In genomic region chr6:39376775-39377174, GRCm38 (mm10) we compare ENCODE assay signal across 8 mouse cellular contexts. TPM values are rescaled to one million over a fixed set of nuclear protein-coding genes. Genes with fewer than 3 reads are reported as not detected.
DNase-seq lines count a peak whose midpoint lies in the region; ATAC-seq and TF ChIP-seq lines count a peak whose summit lies in the region.

No protein-coding gene starts in this region.

- H3K36me3 ChIP-seq in lung, embryonic 14.5 days (ENCODE audit: insufficient read depth), result no peaks in the 10 kb centered on the region
- peaks cover 5% of the 10 kb centered on the region; the same call in 1 of the 2 replicates for H3K36me3 ChIP-seq in embryonic facial prominence, embryonic 15.5 days
- H3K36me3 ChIP-seq in intestine, postnatal 0 days (ENCODE audit: control insufficient read depth, insufficient read depth), result no peaks in the 10 kb centered on the region
- H3K36me3 ChIP-seq in neural tube, embryonic 14.5 days (ENCODE audit: control insufficient read depth, insufficient read depth, low read length), result no peaks in the 10 kb centered on the region

- H3K4me3 ChIP-seq in lung, embryonic 14.5 days (ENCODE audit: low read depth, low read length), result peak overlapping the region; percentile 88
- H3K4me3 ChIP-seq in embryonic facial prominence, embryonic 15.5 days (replicated peaks), result peak overlapping the region; percentile 91
- H3K4me3 ChIP-seq in intestine, postnatal 0 days (ENCODE audit: low read depth, low read length), result peak overlapping the region; percentile 92
- H3K4me3 ChIP-seq in neural tube, embryonic 14.5 days (ENCODE audit: low read depth, low read length), result peak overlapping the region; percentile 92

- no peak for ATAC-seq in lung, embryonic 14.5 days (ENCODE audit: insufficient read depth)
- no peak for ATAC-seq in embryonic facial prominence, embryonic 15.5 days (ENCODE audit: insufficient number of reproducible peaks, low FRiP score, low TSS enrichment, low read depth)
- ATAC-seq in intestine, postnatal 0 days, result no peak
- ATAC-seq in neural tube, embryonic 14.5 days (ENCODE audit: low read depth), result no peak

- no peak overlapping the region for H3K27ac ChIP-seq in lung, embryonic 14.5 days (ENCODE audit: low read depth)
- peak overlapping the region; percentile 53; the same call in 1 of the 2 replicates for H3K27ac ChIP-seq in embryonic facial prominence, embryonic 15.5 days (replicated peaks)
- H3K27ac ChIP-seq in intestine, postnatal 0 days (ENCODE audit: low read depth, low read length), result no peak overlapping the region; the same call in 1 of the 2 replicates
- no peak overlapping the region for H3K27ac ChIP-seq in neural tube, embryonic 14.5 days (ENCODE audit: low read depth, low read length)

- no peaks in the 10 kb centered on the region for H3K9me3 ChIP-seq in lung, embryonic 14.5 days (ENCODE audit: low read depth, low read length)
- H3K9me3 ChIP-seq in embryonic facial prominence, embryonic 15.5 days (replicated peaks), result no peaks in the 10 kb centered on the region
- H3K9me3 ChIP-seq in intestine, postnatal 0 days (ENCODE audit: control insufficient read depth), result no peaks in the 10 kb centered on the region
- H3K9me3 ChIP-seq in neural tube, embryonic 14.5 days (ENCODE audit: control insufficient read depth, low read length), result no peaks in the 10 kb centered on the region

- H3K9ac ChIP-seq in lung, embryonic 14.5 days, result peak overlapping the region; percentile 87
- peak overlapping the region; percentile 90 for H3K9ac ChIP-seq in embryonic facial prominence, embryonic 15.5 days
- H3K9ac ChIP-seq in intestine, postnatal 0 days (ENCODE audit: low read depth, low read length), result peak overlapping the region; percentile 89
- H3K9ac ChIP-seq in neural tube, embryonic 14.5 days (replicated peaks; ENCODE audit: low read depth, low read length), result peak overlapping the region; percentile 87

- H3K4me2 ChIP-seq in lung, embryonic 14.5 days, result peak overlapping the region; percentile 76
- peak overlapping the region; percentile 61 for H3K4me2 ChIP-seq in embryonic facial prominence, embryonic 15.5 days (replicated peaks)
- peak overlapping the region; percentile 85 for H3K4me2 ChIP-seq in intestine, postnatal 0 days (replicated peaks; ENCODE audit: low read depth)
- peak overlapping the region; percentile 70 for H3K4me2 ChIP-seq in neural tube, embryonic 14.5 days (ENCODE audit: low read depth, low read length)

- no peak for TF ChIP-seq CTCF in lung, embryonic 14.5 days (IDR thresholded peaks at IDR 0.05; ENCODE audit: low read depth)
- no peak for TF ChIP-seq CTCF in intestine, postnatal 0 days (IDR thresholded peaks at IDR 0.05; ENCODE audit: low read depth)

- DNase-seq in lung, embryonic 14.5 days, result peak; percentile 22
- no peak for DNase-seq in lung, adult 18-20 months
- no peak for DNase-seq in spleen, postnatal 4 days (ENCODE audit: low spot score in 2 of 2)
- no peak for DNase-seq in left cerebral cortex, adult 18-20 months (ENCODE audit: low spot score in 2 of 2)
- no peak for DNase-seq in frontal cortex, postnatal 14 days (ENCODE audit: low spot score in 2 of 2)

- 12% methylated on average over 9 of the region's 9 CpGs for WGBS in lung, embryonic 14.5 days
- WGBS in embryonic facial prominence, embryonic 15.5 days, result 15% methylated on average over 9 of the region's 9 CpGs
- 11% methylated on average over 9 of the region's 9 CpGs for WGBS in intestine, postnatal 0 days
- WGBS in neural tube, embryonic 14.5 days, result 23% methylated on average over 9 of the region's 9 CpGs

- H3K27me3 ChIP-seq in lung, embryonic 14.5 days (ENCODE audit: insufficient read depth, low read length), result peaks cover 3% of the 10 kb centered on the region; the same call in 1 of the 2 replicates
- H3K27me3 ChIP-seq in embryonic facial prominence, embryonic 15.5 days, result peaks cover 6% of the 10 kb centered on the region
- H3K27me3 ChIP-seq in intestine, postnatal 0 days (replicated peaks; ENCODE audit: control insufficient read depth, insufficient read depth, low read length), result no peaks in the 10 kb centered on the region
- no peaks in the 10 kb centered on the region for H3K27me3 ChIP-seq in neural tube, embryonic 14.5 days (ENCODE audit: control insufficient read depth, insufficient read depth, low read length)

- H3K4me1 ChIP-seq in lung, embryonic 14.5 days (ENCODE audit: insufficient read depth), result no peaks in the 10 kb centered on the region
- peaks cover 41% of the 10 kb centered on the region for H3K4me1 ChIP-seq in embryonic facial prominence, embryonic 15.5 days
- peaks cover 5% of the 10 kb centered on the region; the same call in 1 of the 2 replicates for H3K4me1 ChIP-seq in intestine, postnatal 0 days (replicated peaks; ENCODE audit: control insufficient read depth, insufficient read depth, low read length)
- peaks cover 11% of the 10 kb centered on the region; the same call in 1 of the 2 replicates for H3K4me1 ChIP-seq in neural tube, embryonic 14.5 days (ENCODE audit: control insufficient read depth, insufficient read depth, low read length)

RNA-seq across cellular contexts. Expression of gene Slc37a3, which starts 0.7 kb away (rescaled TPM):
- 33.8 and 36.6 TPM in 2 replicates for polyA plus RNA-seq in lung, embryonic 14.5 days (2014; fragmentation: Nextera tagmentation; extraction: Ambion mirVana)
- 53.3 and 60.3 TPM in 2 replicates for polyA plus RNA-seq in embryonic facial prominence, embryonic 15.5 days (2015; fragmentation: Nextera tagmentation; extraction: Ambion mirVana)
- 36.1 TPM in 2 replicates for polyA plus RNA-seq in intestine, postnatal 0 days (2015; fragmentation: Nextera tagmentation; extraction: Ambion mirVana)
- 60.5 and 68.8 TPM in 2 replicates for polyA plus RNA-seq in neural tube, embryonic 14.5 days (2014; fragmentation: Nextera tagmentation; extraction: Ambion mirVana)
- 10 to 100 TPM; 65.9 to 71.6 TPM for total RNA-seq in left cerebral cortex, adult 18-20 months (2021)

RNA-seq across cellular contexts. Expression of gene Rab19, which starts 4.2 kb away (rescaled TPM):
- polyA plus RNA-seq in lung, embryonic 14.5 days (2014; fragmentation: Nextera tagmentation; extraction: Ambion mirVana), result 2.8 and 3.7 TPM in 2 replicates
- 1.5 and 1.7 TPM in 2 replicates for polyA plus RNA-seq in embryonic facial prominence, embryonic 15.5 days (2015; fragmentation: Nextera tagmentation; extraction: Ambion mirVana)
- polyA plus RNA-seq in intestine, postnatal 0 days (2015; fragmentation: Nextera tagmentation; extraction: Ambion mirVana), result 14.0 and 14.7 TPM in 2 replicates
- polyA plus RNA-seq in neural tube, embryonic 14.5 days (2014; fragmentation: Nextera tagmentation; extraction: Ambion mirVana), result 0.22 TPM in 1 of 2 replicates, not detected in the other
- total RNA-seq in left cerebral cortex, adult 18-20 months (2021), result not detected

RNA-seq across cellular contexts. Expression of gene Mkrn1, which starts 43.5 kb away (rescaled TPM):
- polyA plus RNA-seq in lung, embryonic 14.5 days (2014; fragmentation: Nextera tagmentation; extraction: Ambion mirVana), result 59.6 and 61.2 TPM in 2 replicates
- polyA plus RNA-seq in embryonic facial prominence, embryonic 15.5 days (2015; fragmentation: Nextera tagmentation; extraction: Ambion mirVana), result 59.5 and 64.3 TPM in 2 replicates
- polyA plus RNA-seq in intestine, postnatal 0 days (2015; fragmentation: Nextera tagmentation; extraction: Ambion mirVana), result 81.9 and 83.1 TPM in 2 replicates
- polyA plus RNA-seq in neural tube, embryonic 14.5 days (2014; fragmentation: Nextera tagmentation; extraction: Ambion mirVana), result 260 and 271 TPM in 2 replicates
- 100 to 1,000 TPM; 130 to 131 TPM for total RNA-seq in left cerebral cortex, adult 18-20 months (2021)
